Mouse (Mus musculus): ENCODE measurements at regions not wholly inside any gene's neighbourhood (a gene's known extent, or its start where the extent isn't known, plus 50 kb on each side); places are given as distances from the start of the nearest gene placed in this dataset.

DNA sequence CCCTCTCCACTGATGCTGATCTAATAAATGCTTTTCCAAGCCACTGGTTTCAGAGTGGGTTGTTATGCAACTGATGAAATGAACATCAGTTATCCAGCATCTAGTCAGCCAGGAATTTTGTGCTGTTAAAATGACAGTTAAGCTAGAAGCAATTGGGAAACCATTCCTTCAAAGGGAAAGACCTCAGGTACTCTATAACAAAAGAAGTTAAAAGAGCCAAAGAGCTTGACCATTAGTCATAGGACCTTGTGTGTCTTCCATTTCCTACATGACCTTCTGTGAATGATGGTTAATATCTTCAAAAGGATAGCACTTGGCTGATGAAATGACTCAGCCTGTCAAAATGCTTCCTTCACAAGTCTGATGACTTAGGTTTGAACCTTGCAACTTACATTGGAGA, 275.6 kb upstream of the Pfkp start:
- TF ChIP-seq CTCF (IDR thresholded peaks at IDR 0.05; ENCODE audit: borderline replicate concordance, extremely low read depth, insufficient read depth, insufficient read length) (no peak), POLR2A (IDR thresholded peaks at IDR 0.05; ENCODE audit: borderline replicate concordance, extremely low read depth, insufficient read depth, insufficient read length, poor library complexity, severe bottlenecking) (no peak)
